Mouse (Mus musculus) spleen, adult 2 months (tissue): ENCODE results near the gene Nom1. TPM values are rescaled to one million over a fixed set of nuclear protein-coding genes. Genes with fewer than 3 reads are reported as not detected.
A peak's percentile ranks its signal among the peaks of the same experiment; 100 is the strongest.

Experiments used
- DNase-seq, 2 experiments: peaks; one replicate each; pipeline versions ENCODE4 v3.0.0 to v3.0.0-alpha.2; 2012 to 2021; ENCODE audit warnings: low spot score in 2 of 2, low read depth in 1 of 2
- H3K27ac ChIP-seq: fragments of 200-500 bp; 2 replicates; pipeline ENCODE4 v1.5.1; 2012; ENCODE audit warnings: low read length, inconsistent platforms; ENCODE audit not compliant: insufficient read depth
- H3K27me3 ChIP-seq: fragments of 200-500 bp; 2 replicates; pipeline ENCODE4 v1.6.1; 2012; ENCODE audit warnings: mild to moderate bottlenecking, moderate library complexity, low read length, inconsistent platforms; ENCODE audit not compliant: control insufficient read depth, insufficient read depth
- H3K36me3 ChIP-seq: fragments of 200-500 bp; 2 replicates; pipeline ENCODE4 v1.6.1; 2012; ENCODE audit warnings: mild to moderate bottlenecking, low read length, inconsistent platforms; ENCODE audit not compliant: control insufficient read depth, insufficient read depth
- H3K4me1 ChIP-seq: fragments of 200-500 bp; 2 replicates; pipeline ENCODE4 v1.6.1; 2011; ENCODE audit warnings: inconsistent platforms; ENCODE audit not compliant: control insufficient read depth, insufficient read depth, insufficient read length
- H3K4me3 ChIP-seq: fragments of 200-500 bp; 2 replicates; pipeline ENCODE4 v1.5.1; 2011; ENCODE audit warnings: mild to moderate bottlenecking, inconsistent platforms; ENCODE audit not compliant: insufficient read depth, insufficient read length; ENCODE audit errors: extremely low read depth
- CTCF ChIP-seq: fragments of 200-500 bp; IDR thresholded peaks from 2 replicates; pipeline ENCODE4 v1.5.1; 2011; ENCODE audit warnings: mild to moderate bottlenecking, inconsistent platforms; ENCODE audit not compliant: insufficient read depth, insufficient read length, insufficient replicate concordance; ENCODE audit errors: extremely low read depth
- POLR2A ChIP-seq: fragments of 200-500 bp; IDR thresholded peaks from 2 replicates; pipeline ENCODE4 v1.6.1; 2011; ENCODE audit warnings: low read depth, low read length, inconsistent platforms
- WGBS: fragments of 180-500 bp; shearing (Covaris S2); methylation state at CpG from one replicate; pipeline ENCODE4 v1.1.7; 2018; 5-methylcytosine and 5-hydroxymethylcytosine counted together
- polyA plus RNA-seq: library from polyadenylated mRNA; depleted of rRNA; stranded (reverse); fragments of >200 nt; gene quantifications from 2 replicates; pipeline ENCODE4 v1.2.3, GENCODE M21; 2012

The Nom1 gene
- polyA plus RNA-seq, 1 experiment: 5.7 TPM

DNA sequence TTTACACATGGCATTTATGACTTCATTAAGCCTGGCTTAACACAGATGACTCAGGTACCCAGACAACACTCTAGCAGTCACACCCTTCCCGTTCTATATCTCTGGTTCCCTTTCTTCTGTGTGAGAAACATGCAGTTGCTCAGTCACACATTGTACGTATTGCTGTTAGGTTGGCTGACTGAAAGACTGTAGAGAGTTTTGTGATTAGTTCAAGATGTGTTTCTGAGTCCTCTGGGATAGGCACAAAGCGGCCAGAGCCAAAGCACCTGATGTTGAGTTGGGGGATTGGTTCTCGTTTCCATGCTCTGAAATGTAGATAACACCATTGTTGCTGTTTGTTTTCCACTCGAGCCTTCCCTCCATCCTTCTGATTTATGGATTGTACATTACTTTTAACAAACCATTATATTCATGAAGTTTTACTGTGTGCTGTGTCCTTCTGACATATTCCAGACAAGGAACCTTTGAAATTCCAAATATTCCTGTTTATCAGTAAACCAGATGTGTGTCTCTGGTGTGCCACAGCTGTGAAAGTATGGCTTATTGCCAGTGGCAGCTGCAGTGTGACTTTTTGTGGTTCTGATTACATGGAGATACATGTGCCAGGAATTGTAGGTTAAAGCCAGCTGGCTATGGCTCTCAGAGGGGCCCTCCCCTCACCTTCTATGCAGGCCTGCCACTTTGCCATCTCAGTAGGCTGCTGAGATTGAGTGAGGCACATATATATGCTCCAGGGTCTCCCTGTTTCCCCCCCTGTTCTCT is 22.6 kb downstream of the Nom1 start:
- no peaks in the 10 kb centered on the region for H3K4me1 ChIP-seq
- peaks cover 10% of the 10 kb centered on the region for H3K36me3 ChIP-seq
- H3K27ac ChIP-seq: no peak overlapping the region
- no peaks in the 10 kb centered on the region for H3K27me3 ChIP-seq
- WGBS: 87% methylated on average over 5 of the region's 5 CpGs
- TF ChIP-seq CTCF (no peak), POLR2A (no peak)
- H3K4me3 ChIP-seq: no peak overlapping the region
- DNase-seq: no peak

DNA sequence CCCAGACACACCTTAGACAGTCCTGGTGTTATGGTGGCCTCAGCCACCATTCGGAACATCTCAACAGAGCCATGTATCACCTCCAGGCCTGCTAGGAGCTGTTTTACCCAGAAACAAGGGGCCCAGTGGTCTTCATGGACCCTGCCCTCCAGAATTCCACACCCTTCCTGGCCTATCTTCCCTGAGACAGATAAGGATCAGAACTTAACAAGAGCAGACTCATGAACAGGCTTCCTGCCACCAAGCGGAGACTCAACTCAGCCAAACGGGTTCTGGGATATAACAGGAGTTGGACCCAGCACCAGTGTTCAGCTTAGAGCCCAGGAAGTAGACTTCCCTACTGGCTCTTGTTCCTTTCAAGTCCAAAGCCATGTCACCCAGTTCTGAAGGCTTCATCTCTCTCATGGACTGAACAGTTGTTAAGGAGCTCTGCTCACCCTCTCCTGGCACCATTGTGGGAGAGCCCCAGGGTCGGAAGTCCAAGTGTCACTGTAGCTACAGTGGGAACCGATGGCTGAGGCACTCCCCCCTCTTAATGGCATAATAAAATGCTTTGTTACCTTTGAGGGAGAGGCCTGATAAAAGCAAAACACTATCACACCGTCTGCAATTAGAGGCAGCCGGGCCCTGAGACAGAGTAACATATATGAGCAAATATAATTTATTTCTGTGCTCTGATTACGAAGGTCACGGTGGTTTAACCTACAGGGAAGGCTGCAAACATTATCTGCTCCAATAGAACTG is 28.7 kb downstream of the Nom1 start:
- DNase-seq: no peak
- H3K27me3 ChIP-seq: peaks cover 2% of the 10 kb centered on the region; the same call in 1 of the 2 replicates
- 87% methylated on average over 9 of the region's 9 CpGs for WGBS
- no peak overlapping the region for H3K27ac ChIP-seq
- H3K4me1 ChIP-seq: peaks cover 4% of the 10 kb centered on the region; the same call in 1 of the 2 replicates
- H3K36me3 ChIP-seq: no peaks in the 10 kb centered on the region
- no peak for TF ChIP-seq CTCF
- TF ChIP-seq POLR2A: no peak
- no peak overlapping the region for H3K4me3 ChIP-seq

DNA sequence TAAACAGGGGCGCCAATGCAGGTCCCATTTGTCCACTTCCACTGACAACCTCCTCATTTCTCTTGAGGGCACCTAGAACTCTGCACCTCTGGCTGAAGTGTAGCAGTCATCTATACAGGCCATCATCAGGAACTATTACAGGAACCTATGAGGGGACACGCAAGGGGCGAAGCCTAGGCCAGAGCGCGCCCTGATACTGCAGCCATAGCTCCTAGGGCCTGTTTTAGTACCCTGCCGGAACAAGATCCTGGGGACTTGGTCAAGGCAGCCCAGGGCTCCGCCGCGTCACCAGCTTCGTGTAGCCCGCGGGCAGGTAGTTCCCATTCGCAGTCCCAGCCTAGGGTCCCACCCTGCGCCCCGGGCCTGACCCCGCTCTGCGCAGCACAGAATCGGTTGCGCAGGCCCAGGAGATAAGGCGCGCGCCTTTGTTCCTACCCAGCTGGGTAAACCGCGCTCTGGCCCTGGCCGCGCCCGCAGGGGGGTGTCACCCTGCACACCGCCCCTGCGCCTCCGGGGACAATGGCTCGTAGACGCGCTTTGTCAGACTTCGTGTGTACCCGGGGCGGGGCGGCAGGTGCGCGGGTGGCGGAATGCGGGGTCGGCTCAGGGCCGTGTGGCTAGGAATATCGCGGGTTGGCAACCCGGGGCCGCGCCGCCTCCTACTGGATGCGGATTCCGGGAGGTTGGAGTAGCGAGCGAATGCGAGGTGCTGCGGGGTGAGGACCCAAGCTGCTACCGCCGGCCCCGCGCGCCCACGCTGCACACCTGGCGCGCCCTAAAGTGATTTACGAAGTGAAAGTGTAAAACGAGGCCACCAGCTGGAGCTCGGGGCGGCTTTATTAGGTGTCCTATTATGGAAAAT is 33.3 kb downstream of the Nom1 start:
- H3K27ac ChIP-seq: no peak overlapping the region
- peaks cover 17% of the 10 kb centered on the region for H3K27me3 ChIP-seq
- TF ChIP-seq POLR2A (no peak), CTCF (no peak)
- no peaks in the 10 kb centered on the region for H3K36me3 ChIP-seq
- peak overlapping the region; percentile 28 for H3K4me3 ChIP-seq
- 10% methylated on average over 67 of the region's 67 CpGs for WGBS
- no peak for DNase-seq
- H3K4me1 ChIP-seq: peaks cover 4% of the 10 kb centered on the region; the same call in 1 of the 2 replicates

DNA sequence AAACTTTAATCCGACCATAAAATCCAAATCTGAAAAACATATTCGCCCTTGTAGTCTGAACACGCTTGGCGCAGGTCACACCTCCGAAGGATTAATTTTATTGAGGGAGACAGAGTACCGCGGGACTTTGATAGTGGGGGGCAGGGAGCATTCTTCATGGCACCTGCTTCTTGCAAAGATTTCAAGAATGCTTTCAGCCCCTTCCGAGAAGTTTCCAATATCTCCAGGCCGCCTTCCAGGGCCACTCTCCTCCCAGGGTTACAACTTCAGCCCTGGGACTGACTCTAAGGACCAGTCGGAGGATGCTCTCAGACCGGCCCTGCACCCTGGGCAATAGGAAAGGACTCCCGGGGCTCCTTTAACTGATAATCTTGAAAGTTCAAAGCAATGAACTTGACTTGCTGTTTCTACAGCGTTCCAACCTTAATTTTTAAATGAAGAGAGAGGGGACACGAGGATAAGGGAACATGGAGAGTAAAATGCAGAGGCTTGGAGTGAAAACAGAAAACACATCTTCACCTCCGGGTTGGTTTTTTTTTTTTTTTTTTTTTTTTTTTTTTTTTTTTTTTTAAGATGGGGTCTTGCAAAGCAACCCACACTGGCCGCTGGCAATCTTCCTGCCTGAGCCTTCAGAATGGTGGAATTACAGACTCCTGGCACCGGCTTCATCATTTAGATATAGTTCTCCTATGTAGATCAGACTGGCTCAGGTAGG is 34.0 kb downstream of the Nom1 start:
- Histone ChIP-seq H3K4me3 (peak overlapping the region; percentile 28), H3K27ac (no peak overlapping the region), H3K27me3 (peaks cover 19% of the 10 kb centered on the region), H3K36me3 (no peaks in the 10 kb centered on the region), H3K4me1 (peaks cover 4% of the 10 kb centered on the region; the same call in 1 of the 2 replicates)
- no peak for DNase-seq
- WGBS: 5% methylated on average over 17 of the region's 17 CpGs
- no peak for TF ChIP-seq CTCF
- no peak for TF ChIP-seq POLR2A

- no peak for TF ChIP-seq CTCF
- Histone ChIP-seq H3K4me3 (no peak overlapping the region), H3K36me3 (no peaks in the 10 kb centered on the region), H3K27ac (no peak overlapping the region), H3K4me1 (peaks cover 4% of the 10 kb centered on the region; the same call in 1 of the 2 replicates), H3K27me3 (peaks cover 28% of the 10 kb centered on the region)
- DNase-seq: no peak
- WGBS: 19% methylated on average over 4 of the region's 4 CpGs
These were observed 35.0 kb downstream of the Nom1 start for GRCm38 (mm10) chr5:29469501-29469900.

- WGBS: 24% methylated on average over 5 of the region's 5 CpGs
These were observed 35.8 kb downstream of the Nom1 start for GRCm38 (mm10) chr5:29470271-29470670.

More at GRCm38 (mm10) chr5:29470271-29470670, 35.8 kb downstream of the Nom1 start:
- Histone ChIP-seq H3K4me1 (peaks cover 4% of the 10 kb centered on the region; the same call in 1 of the 2 replicates), H3K27ac (no peak overlapping the region), H3K36me3 (no peaks in the 10 kb centered on the region), H3K27me3 (peaks cover 33% of the 10 kb centered on the region), H3K4me3 (no peak overlapping the region)
- no peak for DNase-seq
- no peak for TF ChIP-seq POLR2A
- TF ChIP-seq CTCF: no peak
